Mouse (Mus musculus) telencephalon, adult 2 months (tissue): ENCODE results near the gene Zglp1.

Source experiments
- DNase-seq: peaks from one replicate; pipeline ENCODE4 v3.0.0-alpha.2; 2011; ENCODE audit warnings: low read depth, low spot score

Gene Zglp1

DNA sequence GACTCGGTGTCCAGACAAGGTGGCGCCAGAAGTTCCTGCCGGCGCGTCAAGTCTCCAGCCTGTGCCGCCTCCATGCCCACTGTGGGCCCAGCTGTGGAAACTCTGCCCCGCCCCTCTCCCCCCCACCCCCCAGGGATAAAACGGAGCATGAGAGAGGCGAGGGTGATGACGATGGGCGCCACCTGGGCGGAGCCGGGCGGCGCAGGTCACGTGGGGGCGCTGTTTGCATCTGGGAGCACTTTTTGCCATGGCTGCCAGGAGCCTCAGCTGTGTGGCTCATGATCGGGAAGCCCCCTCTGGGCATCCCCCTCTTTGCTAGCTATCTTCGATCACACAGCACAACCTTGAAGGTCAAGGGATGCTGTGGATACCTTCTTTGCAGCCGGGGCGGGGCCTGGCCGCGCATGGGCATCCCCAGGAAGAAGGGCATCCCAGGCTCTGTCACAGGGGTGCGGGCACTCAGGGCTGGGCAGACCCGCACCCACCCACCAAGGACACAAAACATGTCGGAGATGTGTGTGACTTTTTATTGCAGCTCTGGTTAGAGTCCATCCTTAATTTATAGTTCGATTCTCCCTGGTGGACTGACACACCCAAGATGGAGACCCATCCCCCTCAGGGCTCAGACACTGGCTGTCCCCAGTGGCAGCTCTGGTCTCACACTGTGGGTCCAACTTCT is at the start of gene Zglp1:
TSS of gene Zglp1 (minus strand) at position 88 of the 679 bp plus-strand sequence.
- DNase-seq: no peak

DNA sequence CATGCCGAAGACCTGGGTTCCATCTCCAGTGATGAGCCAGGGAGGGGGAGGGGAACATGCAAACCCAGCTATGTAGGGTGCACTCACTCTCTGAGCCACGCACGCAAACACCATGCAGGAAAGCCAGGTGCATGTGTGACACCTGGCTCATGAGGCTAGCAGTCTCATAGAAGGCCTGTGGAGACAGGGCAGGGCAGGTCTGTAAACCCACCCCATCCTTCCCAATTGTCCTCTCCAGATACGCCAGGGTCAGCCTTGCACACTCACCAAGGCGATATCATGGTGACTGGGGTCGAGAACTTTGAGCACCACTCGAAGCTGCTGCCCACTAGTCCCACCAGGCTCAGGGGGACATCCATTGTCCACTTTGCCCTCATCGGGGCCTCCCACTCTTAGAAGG is 48.2 kb upstream of the Zglp1 start:
- DNase-seq: no peak

DNA sequence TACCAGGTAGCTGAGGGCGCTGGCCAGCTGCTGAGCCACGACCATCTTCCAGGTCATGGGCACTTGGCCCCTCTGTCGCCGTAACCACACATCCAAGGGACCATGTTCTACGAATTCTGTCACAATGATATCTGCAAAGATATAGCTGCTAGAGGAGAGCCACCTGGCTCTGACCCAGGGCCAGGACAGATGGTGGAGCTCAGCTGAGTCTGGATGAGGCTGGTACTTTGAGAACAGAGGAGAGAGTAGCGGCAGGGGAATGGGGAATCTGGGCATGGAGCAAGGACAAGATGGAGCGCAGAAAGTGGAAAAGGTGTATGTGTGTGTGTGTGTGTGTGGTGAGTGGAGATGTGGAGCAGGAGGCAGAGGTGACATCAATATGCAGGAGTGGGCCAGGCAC is 47.3 kb upstream of the Zglp1 start:
- no peak for DNase-seq

DNA sequence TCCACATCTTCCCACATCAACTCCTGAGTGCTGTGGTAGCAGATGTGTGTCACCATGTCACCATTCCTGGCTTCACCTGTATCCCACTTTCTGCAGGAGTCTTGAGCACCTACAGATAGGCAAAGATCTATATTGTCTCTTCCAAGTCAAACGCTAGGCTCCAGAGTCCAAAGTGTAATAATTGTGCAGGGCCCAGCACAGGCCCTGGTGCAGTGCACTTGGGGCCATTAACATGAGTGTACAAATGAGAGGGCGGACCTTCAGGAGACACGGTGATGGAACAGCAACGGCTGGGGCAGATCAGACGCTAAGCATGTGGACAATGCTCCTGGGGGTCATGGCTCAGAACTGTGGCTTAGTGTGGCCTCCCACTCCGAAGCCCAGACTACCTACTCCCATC is 46.9 kb upstream of the Zglp1 start:
- no peak for DNase-seq

DNA sequence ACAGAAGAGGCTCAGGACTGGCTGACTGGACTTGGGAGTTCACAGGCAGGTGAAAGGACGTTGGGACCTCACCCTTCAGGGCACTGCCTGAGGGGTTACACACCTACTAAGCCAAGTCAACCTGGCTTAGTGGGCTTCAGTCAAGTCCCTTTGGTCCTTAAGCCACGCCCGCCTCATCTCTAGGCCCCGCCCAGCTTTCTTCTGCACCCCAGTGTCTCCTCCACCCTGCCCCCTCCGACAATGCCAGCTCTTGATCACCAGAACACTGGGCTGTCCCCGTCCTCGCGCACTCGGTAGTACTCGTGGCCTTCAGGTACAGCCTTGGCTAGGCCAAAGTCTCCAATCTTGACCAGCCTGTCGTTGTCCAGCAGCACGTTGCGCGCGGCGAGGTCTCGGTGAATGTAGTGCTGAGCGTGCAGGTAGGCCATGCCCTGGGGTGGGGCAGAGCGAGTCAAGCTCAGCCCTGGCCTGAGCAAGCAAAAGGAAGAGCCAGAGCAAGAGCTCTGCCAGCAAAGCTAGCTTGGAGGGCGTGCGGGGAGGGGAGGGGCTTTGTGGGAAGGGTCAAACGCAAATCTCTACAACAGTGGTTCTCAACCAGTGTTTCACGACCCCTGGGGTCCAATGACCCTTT is 40.8 kb upstream of the Zglp1 start:
- no peak for DNase-seq

DNA sequence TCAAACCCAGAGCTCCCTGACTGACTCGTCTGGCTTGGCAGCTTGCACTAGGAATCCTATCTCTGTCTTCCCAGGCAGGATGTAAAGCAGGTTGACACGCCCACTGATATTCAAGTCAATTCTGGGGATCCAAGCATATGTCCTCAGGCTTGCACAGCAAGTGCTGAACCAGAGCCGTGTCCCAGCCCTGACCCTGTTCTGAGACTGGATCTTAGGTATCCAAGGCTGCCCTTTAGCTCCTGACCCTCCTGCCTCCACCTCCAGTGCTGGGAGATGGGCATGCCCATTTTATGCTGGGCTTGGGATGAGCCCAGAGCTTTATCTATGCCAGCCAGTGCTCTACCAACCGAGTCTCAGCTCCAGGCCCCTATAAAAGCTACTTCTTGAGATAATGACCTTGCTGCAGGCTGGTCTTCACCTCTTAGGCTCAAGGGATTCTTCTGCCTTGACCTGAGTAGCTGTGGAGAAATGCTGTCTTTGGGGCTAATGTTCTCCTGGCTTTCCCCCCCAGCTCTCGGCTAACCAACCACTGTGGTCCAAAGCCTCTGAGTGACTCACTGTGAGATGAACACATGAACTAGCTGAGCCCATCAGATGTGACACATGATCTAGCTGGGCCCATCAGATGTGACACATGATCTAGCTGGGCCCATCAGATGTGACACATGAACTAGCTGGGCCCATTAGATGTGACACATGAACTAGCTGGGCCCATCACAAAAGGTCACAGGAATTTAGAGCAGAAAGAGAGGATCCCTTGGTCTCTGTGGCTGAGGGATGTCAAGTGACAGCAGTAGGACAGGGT is 39.1 kb upstream of the Zglp1 start:
- peak; percentile 31 for DNase-seq

DNA sequence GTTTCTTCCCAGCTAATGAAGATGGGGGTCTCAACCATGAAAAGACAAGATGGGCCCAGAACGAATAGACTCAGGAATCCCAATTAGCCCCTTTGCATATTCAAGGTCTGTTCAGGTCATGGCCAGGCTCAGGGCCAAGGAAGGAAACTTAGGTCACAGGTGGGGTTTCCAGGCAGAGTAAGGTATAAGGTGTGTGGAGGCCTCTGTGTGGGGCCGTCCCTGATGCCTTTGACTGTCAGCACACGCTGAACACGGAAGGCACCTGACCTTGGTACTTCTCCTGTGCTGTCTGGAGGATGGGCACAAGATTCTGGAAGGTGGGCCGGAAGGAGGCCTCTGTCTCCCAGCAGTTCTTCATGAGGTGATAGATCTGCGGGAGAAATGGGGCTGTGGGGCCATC is 37.9 kb upstream of the Zglp1 start:
- DNase-seq: no peak

DNA sequence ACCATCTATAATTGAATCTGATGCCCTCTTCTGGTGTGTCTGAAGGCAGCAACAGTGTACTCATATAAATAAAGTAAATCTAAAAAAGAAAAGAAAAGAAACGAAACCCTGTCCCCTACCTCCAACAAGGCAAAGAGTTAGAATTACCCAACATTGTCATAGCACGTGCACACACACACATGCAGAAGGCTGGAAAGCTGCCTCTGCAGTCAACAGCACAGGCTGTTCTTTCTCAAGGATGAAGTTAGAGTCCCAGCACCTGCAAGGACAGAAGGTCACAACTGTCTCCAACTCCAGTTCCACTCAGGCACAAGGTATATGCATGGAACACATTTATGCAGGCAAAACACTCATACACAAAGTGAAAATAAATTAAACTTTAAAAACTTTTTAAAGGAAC is 35.2 kb upstream of the Zglp1 start:
- no peak for DNase-seq

DNA sequence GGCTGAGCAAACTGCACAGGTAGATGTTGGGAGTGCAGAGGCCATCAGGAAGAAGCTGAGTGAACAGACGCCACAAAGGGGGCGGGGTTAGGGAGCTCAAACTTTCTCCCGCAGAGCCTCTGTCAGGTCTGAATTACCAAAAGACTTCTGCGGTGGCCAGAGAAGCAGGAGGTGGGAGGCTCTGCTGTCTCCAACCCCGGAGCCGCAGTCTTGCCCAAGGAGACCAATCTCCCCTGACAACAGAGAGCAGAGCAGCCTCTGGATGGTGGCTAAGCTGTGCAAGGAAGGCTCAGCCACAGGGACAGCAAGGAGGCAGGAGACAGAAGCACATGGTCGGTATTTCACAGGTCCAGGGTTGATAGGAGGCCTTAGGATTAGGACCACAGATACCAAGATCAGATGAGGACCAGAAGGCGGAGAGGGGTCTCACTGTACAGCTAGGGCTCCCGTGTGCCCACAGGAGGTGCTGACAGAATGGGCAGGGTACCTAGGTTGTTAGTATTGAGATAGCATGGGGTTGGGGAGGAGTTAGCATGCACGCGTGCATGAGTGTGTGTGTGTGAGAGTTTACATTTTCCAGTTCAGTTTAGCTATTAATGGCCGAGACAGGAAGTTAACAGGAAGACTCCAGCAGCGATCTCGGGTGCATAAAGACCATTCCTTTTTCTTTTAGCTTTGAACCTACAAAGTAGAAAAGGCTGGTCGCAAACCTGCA is 33.7 kb upstream of the Zglp1 start:
- no peak for DNase-seq

DNA sequence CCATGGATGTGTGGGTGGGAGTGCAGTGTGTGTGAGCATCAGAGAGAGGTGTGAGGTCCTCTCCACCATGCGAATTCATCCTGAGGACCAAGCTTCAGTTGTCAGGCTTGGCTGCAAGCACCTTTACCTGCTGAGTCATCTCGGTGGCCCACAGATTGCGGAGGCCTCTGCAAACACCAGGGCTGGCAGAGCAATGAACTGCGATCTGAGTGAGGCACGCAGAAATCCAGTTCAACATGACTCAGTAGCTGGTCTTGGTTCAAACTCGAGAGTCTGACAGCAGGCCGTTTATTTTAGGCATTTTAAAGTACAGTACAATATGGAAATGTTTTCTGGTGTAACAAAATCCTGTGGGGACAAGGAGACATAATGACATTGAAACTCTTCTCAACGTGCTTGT is 30.9 kb upstream of the Zglp1 start:
- DNase-seq: peak; percentile 90

DNA sequence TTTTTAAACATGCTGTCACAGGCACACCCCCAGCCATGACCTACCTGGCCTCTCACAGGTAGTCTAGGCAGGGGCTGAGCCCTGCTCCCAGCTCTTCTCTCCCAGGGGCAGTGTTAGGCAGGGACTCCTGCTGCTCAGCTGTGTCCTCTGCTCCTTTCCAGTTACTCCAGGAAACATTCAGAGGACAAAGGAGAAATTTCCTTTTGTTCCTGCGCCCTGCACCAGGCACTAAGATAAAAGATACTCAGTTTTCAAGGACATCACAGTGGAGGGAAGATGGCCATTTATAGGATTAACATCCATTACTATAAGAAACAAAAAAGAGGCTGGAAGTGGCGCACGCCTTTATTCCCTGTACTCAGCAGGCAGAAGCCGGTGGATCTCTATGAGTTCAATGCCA is 29.1 kb upstream of the Zglp1 start:
- no peak for DNase-seq

DNA sequence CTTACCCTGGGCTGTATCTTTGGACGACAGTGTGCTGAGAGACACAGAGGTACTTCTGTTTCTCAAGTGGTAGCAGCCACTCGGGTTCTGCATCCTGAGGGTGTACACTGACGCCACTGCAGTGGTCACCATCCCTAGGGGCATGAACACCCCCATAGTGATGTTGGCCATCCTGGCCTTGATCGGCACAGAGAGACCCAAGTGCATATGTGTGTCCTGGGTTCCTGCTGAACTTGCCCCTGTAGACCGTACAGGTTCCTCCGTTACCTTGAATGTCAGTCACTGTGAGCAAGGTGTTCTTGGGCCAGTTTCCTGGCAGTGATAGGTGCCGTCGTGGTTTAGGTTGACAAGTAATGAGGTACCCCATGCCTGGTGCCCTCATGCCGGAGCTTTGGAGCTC is 26.5 kb upstream of the Zglp1 start:
- no peak for DNase-seq

DNA sequence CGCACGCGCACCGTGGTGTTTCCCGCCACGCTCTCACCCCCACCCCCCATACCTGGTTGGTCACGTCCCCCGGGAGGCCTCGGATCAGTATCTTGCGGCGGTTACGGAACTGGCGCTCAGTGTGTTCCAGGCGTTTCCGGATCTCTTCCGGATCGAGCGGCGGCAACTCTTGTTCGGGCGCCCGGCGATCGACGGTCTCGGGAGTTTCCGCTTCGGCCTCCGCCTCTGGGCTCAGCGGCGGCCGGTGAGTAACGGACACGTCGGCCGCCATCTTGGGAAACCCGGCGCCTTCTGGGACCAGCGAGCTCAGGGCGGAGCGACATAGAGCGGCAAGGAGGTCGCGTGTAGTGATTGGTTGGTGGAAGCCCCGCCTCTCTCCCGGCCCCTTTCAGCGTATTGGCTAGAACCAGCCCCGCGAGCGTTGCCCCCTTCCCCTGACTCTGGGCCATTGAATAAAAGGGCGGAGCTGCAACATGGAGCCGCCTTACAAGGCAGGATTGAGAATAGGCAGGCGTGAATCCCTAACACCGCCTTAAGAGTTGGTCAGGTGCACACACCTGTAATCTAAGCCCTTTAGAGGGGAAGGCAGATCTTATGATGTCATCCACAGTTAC is 24.9 kb upstream of the Zglp1 start, which contains the start of the genes Gm38431 and Raver1:
TSS of gene Gm38431 (minus strand) at position 291 of the 614 bp plus-strand sequence.
TSS of gene Raver1 (minus strand) at position 302 of the 614 bp plus-strand sequence.
- DNase-seq: peak; percentile 98

DNA sequence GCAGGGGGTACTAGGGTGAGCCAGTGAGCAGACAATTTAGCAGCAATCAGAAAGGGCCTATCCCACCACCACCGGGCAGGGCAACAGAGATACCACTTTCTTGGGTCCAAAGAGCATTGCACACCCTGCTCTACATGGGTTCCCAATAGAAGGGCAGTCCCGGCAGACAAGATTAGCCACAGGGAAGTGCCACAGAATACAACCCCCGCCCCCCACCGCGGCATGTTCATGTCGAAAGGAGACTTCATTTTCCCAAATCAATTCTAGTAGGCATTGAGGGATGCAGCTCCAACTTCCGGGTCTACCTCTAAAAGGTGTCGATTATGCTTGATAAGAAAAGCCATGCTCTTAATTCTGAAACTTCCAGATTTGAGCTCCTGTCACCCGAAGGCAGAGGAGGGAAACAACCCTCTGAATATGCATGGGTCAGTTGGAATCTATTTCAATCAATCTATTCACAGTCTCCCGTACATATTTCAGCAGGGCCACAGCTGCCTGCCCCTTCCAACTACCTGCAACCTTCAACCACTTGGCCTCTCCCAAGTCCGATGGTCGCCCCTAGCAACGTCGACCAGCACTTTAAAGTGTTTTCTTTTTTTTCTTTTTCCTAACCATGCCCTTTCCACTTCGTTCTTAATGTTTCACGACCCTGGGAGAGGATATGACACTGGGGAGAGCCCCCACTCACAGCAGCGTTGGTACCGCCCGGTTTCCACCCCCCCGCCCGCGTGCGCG is 24.2 kb upstream of the Zglp1 start:
- no peak for DNase-seq

DNA sequence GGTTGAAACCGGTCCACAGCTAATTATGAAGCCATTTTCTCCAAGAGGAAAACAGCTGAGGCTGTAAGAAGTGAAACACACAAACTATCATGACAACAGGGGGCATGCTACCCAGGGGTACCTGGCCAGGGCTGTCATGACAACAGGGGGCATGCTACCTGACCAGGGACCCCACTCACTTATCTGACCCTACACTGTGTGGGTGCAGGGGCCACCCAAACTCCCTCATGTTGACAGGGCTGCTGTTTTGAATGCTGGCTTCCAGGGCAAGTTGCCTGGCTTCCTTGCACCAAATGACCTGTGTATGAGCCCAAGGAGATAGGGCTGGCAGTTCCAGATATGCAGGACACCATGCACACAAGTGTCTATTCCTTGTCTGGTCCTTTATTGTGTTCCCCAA is 23.6 kb upstream of the Zglp1 start:
- no peak for DNase-seq

DNA sequence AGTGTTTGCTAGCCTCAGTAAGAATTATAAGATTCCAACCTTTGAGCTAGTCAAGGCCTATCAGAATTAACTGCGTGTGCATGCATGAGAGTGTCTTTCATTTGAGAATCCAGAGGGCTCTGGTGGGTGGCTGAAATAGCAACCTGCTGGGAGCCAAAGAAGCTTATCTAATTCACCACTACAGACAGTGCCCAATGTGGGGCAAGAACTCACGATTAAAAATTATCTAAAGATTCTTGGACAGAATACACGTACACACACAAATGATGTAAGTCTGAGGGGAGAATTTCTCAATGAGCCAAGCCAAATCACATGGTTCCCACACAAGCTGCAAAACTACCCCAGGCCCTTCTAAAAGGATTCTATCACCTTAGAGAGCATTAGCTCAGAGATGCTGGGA is 16.4 kb upstream of the Zglp1 start:
- DNase-seq: no peak

DNA sequence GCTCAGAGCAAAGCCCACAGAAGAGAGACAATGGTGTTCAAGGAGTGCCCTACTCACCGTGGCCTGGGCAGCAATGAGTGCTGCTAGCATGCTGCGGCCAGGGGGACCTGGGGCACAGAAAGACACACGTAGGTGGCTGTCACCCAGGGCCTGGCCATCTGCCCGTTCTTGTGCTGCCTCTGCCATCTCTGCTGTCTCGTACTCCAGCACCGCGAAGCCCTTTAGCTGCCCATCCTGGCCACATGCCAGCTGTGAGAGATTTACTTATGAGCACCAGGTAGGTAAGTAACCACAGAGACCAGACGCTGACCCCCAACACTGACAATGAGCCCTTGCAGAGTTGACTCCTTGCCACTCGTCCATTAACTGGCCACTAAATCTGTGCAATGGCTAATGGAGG is 14.2 kb upstream of the Zglp1 start:
- no peak for DNase-seq

DNA sequence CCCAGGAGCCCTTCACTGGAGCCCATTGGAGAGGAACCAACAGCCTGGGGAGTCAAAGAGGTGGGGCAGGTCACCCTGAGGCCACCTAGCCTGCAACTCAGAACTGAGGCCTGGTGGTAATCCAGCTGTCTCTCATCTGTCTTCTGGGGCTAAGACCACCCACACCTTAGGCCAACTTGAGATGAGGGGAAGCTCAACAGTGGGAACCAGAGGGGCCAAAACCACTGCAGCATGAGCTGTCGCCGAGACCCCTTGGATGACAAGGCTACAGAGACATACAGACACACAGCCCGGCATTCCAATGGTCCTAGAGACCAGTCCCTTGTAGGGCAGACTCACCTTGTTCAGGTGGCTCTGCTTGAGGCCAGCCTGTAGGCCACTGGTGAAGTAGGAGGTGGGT is 8.7 kb upstream of the Zglp1 start:
- DNase-seq: no peak

DNA sequence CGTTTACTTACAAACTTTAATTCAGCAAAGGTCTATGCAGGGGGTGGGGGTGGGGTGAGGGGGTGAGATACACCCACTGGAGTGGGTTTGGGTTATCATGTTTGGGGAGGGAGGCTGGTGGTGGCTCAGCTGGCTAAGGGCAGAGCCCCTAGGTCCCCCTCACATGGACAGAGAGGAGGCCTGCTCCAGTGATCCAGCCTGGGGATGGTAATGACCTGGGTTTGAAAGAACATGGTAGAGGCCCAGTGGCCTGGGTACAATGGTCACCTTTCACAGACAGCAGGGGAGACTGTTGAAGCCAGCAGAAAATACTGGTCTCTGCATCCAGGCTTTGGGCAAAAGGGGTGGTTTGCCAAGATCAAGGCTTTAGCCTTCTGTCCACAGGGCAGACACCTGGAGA is 7.3 kb upstream of the Zglp1 start:
- no peak for DNase-seq

DNA sequence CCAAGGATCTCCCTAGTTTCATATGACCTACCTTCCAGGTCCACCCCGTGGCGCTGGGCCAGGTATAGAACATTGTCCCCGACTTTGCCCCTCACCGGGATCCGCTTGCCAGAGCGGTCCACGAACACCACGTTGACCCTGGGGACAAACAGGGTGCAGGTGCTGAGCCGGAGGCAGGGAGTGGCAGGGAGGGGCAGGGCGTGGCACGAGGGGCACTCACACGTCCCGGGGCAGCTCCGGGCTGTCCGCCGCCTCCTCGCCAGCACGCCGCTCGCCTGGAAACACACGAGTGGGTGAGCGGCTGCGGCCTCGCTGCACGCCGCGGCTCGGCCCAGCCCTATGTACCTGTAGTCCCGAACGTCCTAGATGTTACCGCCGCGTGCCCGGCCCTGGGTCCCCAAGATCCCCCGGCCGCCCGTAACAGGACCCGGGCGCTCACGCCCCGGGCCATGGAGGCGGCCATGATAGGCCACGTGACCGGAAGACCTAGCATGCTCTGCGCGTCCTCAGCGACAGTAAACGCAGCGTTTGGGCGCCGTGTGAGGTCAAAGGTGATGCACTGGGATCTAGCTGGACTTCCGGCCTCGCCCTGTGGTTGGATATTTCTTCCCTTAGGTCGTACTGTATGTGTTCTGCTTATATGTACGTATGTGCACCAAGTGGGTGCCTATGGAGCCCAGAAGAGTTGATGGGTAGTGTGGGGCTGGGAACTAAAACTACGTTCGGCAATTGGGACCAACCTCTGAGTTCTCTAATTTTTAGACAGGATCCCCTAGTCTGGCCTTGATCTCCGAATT is 6.3 kb upstream of the Zglp1 start, which contains the start of the genes Gm49373 and Fdx1l:
TSS of gene Gm49373 (minus strand) at position 53 of the 797 bp plus-strand sequence.
TSS of gene Fdx1l (minus strand) at position 571 of the 797 bp plus-strand sequence.
- DNase-seq: peak; percentile 87
